Mouse (Mus musculus) adipose tissue, adult 10 weeks (tissue): Measurements from ENCODE around the gene Tmem212. TPM values are rescaled to one million over a fixed set of nuclear protein-coding genes. Genes with fewer than 3 reads are reported as not detected.

ENCODE experiments used
- polyA plus RNA-seq: library from polyadenylated mRNA; stranded (reverse); fragments of 350-450 nt; fragmentation: Illumina TruSeq; extraction: RNeasy Lipid Tissue Mini Kit (QIAGEN cat#74804); gene quantifications from one replicate; pipeline ENCODE4 v1.2.3, GENCODE M21; 2014; ENCODE audit warnings: low read depth, low replicate concordance

The Tmem212 gene
- polyA plus RNA-seq = 15.4 TPM

GRCm38 (mm10) chr3:27896318-27896892 lies at the start of gene Tmem212:
Gene Tmem212, minus strand, starts transcription at chr3:27896368.

GRCm38 (mm10) chr3:27938381-27939323 lies 42.5 kb upstream of the Tmem212 start, which contains the start of gene Pld1:
Gene Pld1, plus strand, starts transcription at chr3:27938695.

Other genes starting within 250 kb of the Tmem212 start
- 38.6 TPM for gene Fndc3b, start 185.1 kb downstream of the Tmem212 start, polyA plus RNA-seq
- 6.9 TPM for gene Pld1, start 42.3 kb upstream of the Tmem212 start, polyA plus RNA-seq